24 mouse cellular contexts compared by ENCODE assay signal in the genomic region with DNA sequence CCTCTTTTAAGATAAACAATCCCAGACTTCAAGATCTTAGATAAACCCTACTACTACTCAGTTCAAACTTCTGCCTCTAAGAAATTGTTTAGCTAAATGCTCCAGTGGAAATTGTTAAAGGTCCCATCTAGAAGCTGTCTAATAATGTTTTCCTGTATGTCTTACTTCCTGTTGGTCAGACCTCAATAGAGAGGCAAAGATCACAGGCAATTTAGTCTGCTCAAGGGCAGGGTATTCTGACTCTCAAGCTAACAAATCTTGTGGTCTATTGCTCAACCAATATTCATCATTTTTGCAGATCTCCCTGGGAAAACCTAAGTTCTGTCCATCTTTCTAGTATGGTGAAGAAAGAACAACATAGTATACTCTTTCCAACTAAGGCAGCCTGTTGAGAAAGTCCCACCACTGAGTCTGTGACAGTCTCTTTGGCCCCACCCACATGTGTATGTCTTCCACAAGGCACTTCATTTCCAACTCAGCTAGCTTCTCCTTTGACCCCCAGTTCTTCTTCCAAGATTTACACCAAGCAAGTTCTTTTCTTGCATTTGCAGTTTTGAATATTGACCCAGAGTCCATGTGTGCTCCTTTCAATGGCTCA.
DNase-seq lines count a peak whose midpoint lies in the region; ATAC-seq lines count a peak whose summit lies in the region.
"Had no signal": no experiment of that assay in that cellular context is flagged by ENCODE, and none has a peak within 500 bp of the region (broad histone marks: within the 10 kb centered on the region; RNA-seq: fewer than 3 reads in every experiment).

No protein-coding gene starts in this region.

- H3K9me3 ChIP-seq in lung, embryonic 16.5 days (ENCODE audit: control insufficient read depth, low read length), result no peaks in the 10 kb centered on the region
- H3K9me3 ChIP-seq in midbrain, embryonic 11.5 days (ENCODE audit: control insufficient read depth, low read length), result no peaks in the 10 kb centered on the region
- no peaks in the 10 kb centered on the region for H3K9me3 ChIP-seq in midbrain, embryonic 14.5 days (ENCODE audit: control insufficient read depth, low read length)
- no peaks in the 10 kb centered on the region for H3K9me3 ChIP-seq in hindbrain, embryonic 13.5 days
- H3K9me3 ChIP-seq: heart, embryonic 10.5 days; heart, embryonic 13.5 days; hindbrain, embryonic 15.5 days had no signal

- H3K4me2 ChIP-seq in lung, embryonic 16.5 days (ENCODE audit: low read depth, low read length), result no peak overlapping the region
- H3K4me2 ChIP-seq in midbrain, embryonic 11.5 days, result no peak overlapping the region
- H3K4me2 ChIP-seq in midbrain, embryonic 14.5 days (ENCODE audit: low read length), result no peak overlapping the region
- no peak overlapping the region for H3K4me2 ChIP-seq in hindbrain, embryonic 13.5 days
- H3K4me2 ChIP-seq: heart, embryonic 13.5 days; hindbrain, embryonic 15.5 days had no signal

- no peak for DNase-seq in lung, adult 18-20 months
- DNase-seq in midbrain, embryonic 11.5 days (ENCODE audit: low spot score, missing footprints), result peak; percentile 75
- DNase-seq in midbrain, embryonic 14.5 days, result no peak
- no peak for DNase-seq in cerebellum, postnatal 14 days
- DNase-seq: adrenal gland, adult 2 months; adrenal gland, postnatal 14 days; cerebellum, adult 11 months; cerebellum, adult 2 months; cerebellum, adult 9-11 months; cerebellum, postnatal 36 days; forebrain, postnatal 0 days; gastrocnemius, adult 2 months; gastrocnemius, postnatal 14 days; heart, adult 2 months; heart, postnatal 14 days; heart, postnatal 4 days had no signal

- no peak overlapping the region for H3K27ac ChIP-seq in lung, embryonic 16.5 days (ENCODE audit: low read length)
- no peak overlapping the region for H3K27ac ChIP-seq in midbrain, embryonic 11.5 days (ENCODE audit: low read depth, low read length)
- H3K27ac ChIP-seq in midbrain, embryonic 14.5 days (replicated peaks; ENCODE audit: low read depth, low read length), result no peak overlapping the region
- H3K27ac ChIP-seq in hindbrain, embryonic 13.5 days, result no peak overlapping the region
- H3K27ac ChIP-seq: gastrocnemius, adult 2 months; heart, adult 2 months; heart, embryonic 10.5 days; heart, embryonic 13.5 days; hindbrain, embryonic 15.5 days had no signal

- ATAC-seq in lung, embryonic 16.5 days (ENCODE audit: low read depth), result peak; percentile 84
- no peak for ATAC-seq in midbrain, embryonic 11.5 days (ENCODE audit: low FRiP score)
- no peak for ATAC-seq in midbrain, embryonic 14.5 days (ENCODE audit: low FRiP score, low TSS enrichment)
- peak; percentile 86 for ATAC-seq in granulocyte monocyte progenitor cell, adult 5-6 weeks (replicated peaks; ENCODE audit: poor library complexity, severe bottlenecking)
- ATAC-seq in hindbrain, embryonic 13.5 days (ENCODE audit: low FRiP score), result no peak
- ATAC-seq: CD4-positive, CD25-positive, alpha-beta regulatory T cell, adult 4 months; forebrain, embryonic 14.5 days; forebrain, postnatal 0 days had no signal

- no peaks in the 10 kb centered on the region for H3K36me3 ChIP-seq in lung, embryonic 16.5 days (ENCODE audit: control insufficient read depth, insufficient read depth, low read length)
- H3K36me3 ChIP-seq in midbrain, embryonic 11.5 days (ENCODE audit: control insufficient read depth, insufficient read depth, low read length), result no peaks in the 10 kb centered on the region
- H3K36me3 ChIP-seq in midbrain, embryonic 14.5 days (ENCODE audit: control insufficient read depth, insufficient read depth, low read length), result no peaks in the 10 kb centered on the region
- no peaks in the 10 kb centered on the region for H3K36me3 ChIP-seq in hindbrain, embryonic 13.5 days
- H3K36me3 ChIP-seq: heart, embryonic 10.5 days; heart, embryonic 13.5 days; hindbrain, embryonic 15.5 days had no signal

- H3K4me1 ChIP-seq in lung, embryonic 16.5 days (replicated peaks; ENCODE audit: control insufficient read depth, insufficient read depth, low read length), result no peaks in the 10 kb centered on the region
- no peaks in the 10 kb centered on the region for H3K4me1 ChIP-seq in midbrain, embryonic 11.5 days (ENCODE audit: control insufficient read depth, insufficient read depth, low read length)
- no peaks in the 10 kb centered on the region for H3K4me1 ChIP-seq in midbrain, embryonic 14.5 days (ENCODE audit: control insufficient read depth, insufficient read depth, low read length)
- no peaks in the 10 kb centered on the region for H3K4me1 ChIP-seq in hindbrain, embryonic 13.5 days (replicated peaks)
- H3K4me1 ChIP-seq: heart, embryonic 10.5 days; heart, embryonic 13.5 days; hindbrain, embryonic 15.5 days had no signal

- no peak overlapping the region for H3K9ac ChIP-seq in lung, embryonic 16.5 days (ENCODE audit: low read length)
- H3K9ac ChIP-seq in midbrain, embryonic 11.5 days (ENCODE audit: low read length), result no peak overlapping the region
- H3K9ac ChIP-seq in midbrain, embryonic 14.5 days (replicated peaks; ENCODE audit: low read length), result no peak overlapping the region
- no peak overlapping the region for H3K9ac ChIP-seq in hindbrain, embryonic 13.5 days
- H3K9ac ChIP-seq: forebrain, postnatal 0 days; heart, embryonic 13.5 days; hindbrain, embryonic 15.5 days had no signal

- no peaks in the 10 kb centered on the region for H3K27me3 ChIP-seq in lung, embryonic 16.5 days (ENCODE audit: control insufficient read depth, insufficient read depth, low read depth, low read length)
- no peaks in the 10 kb centered on the region for H3K27me3 ChIP-seq in midbrain, embryonic 11.5 days (ENCODE audit: control insufficient read depth, insufficient read depth, low read length)
- H3K27me3 ChIP-seq in midbrain, embryonic 14.5 days (ENCODE audit: control insufficient read depth, insufficient read depth, low read length), result no peaks in the 10 kb centered on the region
- H3K27me3 ChIP-seq in hindbrain, embryonic 13.5 days, result no peaks in the 10 kb centered on the region
- H3K27me3 ChIP-seq: heart, embryonic 13.5 days; hindbrain, embryonic 15.5 days had no signal

- no peak overlapping the region for H3K4me3 ChIP-seq in lung, embryonic 16.5 days (ENCODE audit: low read length)
- H3K4me3 ChIP-seq in midbrain, embryonic 11.5 days (ENCODE audit: low read depth, low read length), result no peak overlapping the region
- H3K4me3 ChIP-seq in midbrain, embryonic 14.5 days (replicated peaks; ENCODE audit: low read depth, low read length), result no peak overlapping the region
- no peak overlapping the region for H3K4me3 ChIP-seq in hindbrain, embryonic 13.5 days
- H3K4me3 ChIP-seq: gastrocnemius, adult 2 months; heart, adult 2 months; heart, embryonic 10.5 days; heart, embryonic 13.5 days; hindbrain, embryonic 15.5 days had no signal

Comparison
In these comparisons a context has a peak if more than half of its experiments do, and no peak if none do; other contexts are left out.
1. ATAC-seq: peak in lung, embryonic 16.5 days (single experiment) and granulocyte monocyte progenitor cell, adult 5-6 weeks (single experiment); none in midbrain, embryonic 11.5 days (single experiment), midbrain, embryonic 14.5 days (single experiment) and hindbrain, embryonic 13.5 days (single experiment).